Mouse (Mus musculus) brown adipose tissue, adult 24 weeks (tissue): ENCODE results near the gene Trappc12. TPM values are rescaled to one million over a fixed set of nuclear protein-coding genes. Genes with fewer than 3 reads are reported as not detected.

Experiments used
- H3K27ac ChIP-seq: fragments of 200-500 bp; replicated peaks from 2 replicates; pipeline ENCODE4 v1.5.1; 2012; ENCODE audit warnings: low read depth, mild to moderate bottlenecking, low read length
- H3K4me1 ChIP-seq: fragments of 200-500 bp; 2 replicates; pipeline ENCODE4 v1.6.1; 2012; ENCODE audit warnings: low read length, mixed read lengths; ENCODE audit not compliant: control insufficient read depth, insufficient read depth, insufficient read length
- H3K4me3 ChIP-seq: fragments of 200-500 bp; 2 replicates; pipeline ENCODE4 v1.5.1; 2012; ENCODE audit warnings: low read depth, mild to moderate bottlenecking, low read length, moderate library complexity; ENCODE audit not compliant: insufficient read depth
- polyA plus RNA-seq: library from polyadenylated mRNA; stranded (reverse); fragments of >200 nt; gene quantifications from 2 replicates; pipeline ENCODE4 v1.2.4, GENCODE M21; 2012; ENCODE audit not compliant: missing spikeins, insufficient read depth, insufficient read length

Gene Trappc12
- polyA plus RNA-seq, 1 experiment = 17.6 TPM

DNA sequence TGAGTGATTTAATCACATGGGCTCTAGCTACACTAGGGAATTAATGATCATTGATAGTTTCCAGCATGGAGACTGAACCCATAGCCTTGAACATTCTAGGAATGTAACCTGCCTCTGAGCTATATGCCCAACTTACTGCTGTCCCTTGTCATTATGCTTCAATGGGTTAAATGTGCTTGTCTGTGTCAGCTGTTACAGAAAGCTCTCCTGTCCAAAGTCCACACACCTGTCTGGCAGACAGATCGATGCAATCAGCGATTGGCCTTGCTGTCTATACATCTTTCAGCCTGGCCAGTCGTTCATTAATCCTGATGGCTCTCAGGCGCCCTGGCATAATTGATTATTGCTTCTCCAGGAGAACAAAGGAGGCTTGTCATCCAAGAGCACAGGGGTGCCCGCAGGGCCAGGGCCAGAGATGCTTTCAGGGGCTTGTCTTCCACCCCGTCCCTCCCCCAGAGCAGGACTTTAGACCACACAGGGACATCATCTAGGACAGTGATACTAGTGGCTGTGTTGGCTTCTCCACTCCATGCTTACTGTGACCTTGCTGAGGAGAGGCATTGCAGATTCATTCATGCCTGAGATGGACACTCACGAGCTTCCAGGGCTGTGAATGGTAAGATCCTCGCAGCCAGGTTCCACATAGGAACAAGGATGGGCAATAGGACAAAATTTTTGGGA is 63.9 kb downstream of the Trappc12 start:
- Histone ChIP-seq H3K4me1 (no peaks in the 10 kb centered on the region), H3K4me3 (no peak overlapping the region), H3K27ac (no peak overlapping the region)

DNA sequence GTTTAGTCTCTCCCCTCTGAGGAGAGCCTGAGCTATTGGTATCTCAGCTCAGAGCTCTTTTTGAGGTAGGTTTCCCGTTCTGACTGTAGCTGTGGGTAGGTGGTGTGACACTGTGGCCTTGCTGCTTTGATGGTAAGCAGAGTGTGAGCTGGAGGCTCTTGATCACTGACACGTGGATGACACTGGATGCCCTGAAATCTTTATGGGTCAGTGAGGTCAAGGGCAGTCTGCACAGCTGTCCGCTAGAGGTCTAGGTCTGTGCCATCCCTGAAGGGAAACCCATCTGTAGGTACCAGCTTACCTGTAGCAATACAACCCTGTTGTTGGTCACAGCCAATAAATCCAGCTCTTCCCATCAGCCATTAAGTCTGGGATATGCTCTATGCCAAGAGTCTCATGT is 64.5 kb downstream of the Trappc12 start:
- Histone ChIP-seq H3K4me3 (no peak overlapping the region), H3K27ac (no peak overlapping the region)

DNA sequence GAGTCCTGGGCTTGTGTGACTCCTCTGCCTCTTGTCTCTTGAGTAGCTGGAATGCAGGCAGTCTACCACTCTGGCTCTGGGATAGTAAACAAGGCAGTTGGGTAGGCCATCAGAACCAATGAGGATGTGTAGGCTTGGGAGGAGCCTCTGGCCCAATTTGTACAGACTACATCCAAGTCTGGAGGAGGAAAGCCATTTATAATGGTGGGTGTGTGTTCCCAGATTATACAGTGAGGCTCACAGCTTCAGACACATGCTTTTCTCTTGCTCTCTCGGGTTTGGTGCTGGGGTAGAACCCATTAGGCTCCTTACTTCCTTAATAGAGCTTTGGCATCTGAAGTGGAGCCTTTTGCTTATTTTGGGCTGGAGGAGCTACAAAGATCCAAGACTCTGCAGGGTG is 65.6 kb downstream of the Trappc12 start:
- no peak overlapping the region for H3K27ac ChIP-seq
- no peaks in the 10 kb centered on the region for H3K4me1 ChIP-seq

More for the DNA sequence above, 64.5 kb downstream of the Trappc12 start:
- no peaks in the 10 kb centered on the region for H3K4me1 ChIP-seq

DNA sequence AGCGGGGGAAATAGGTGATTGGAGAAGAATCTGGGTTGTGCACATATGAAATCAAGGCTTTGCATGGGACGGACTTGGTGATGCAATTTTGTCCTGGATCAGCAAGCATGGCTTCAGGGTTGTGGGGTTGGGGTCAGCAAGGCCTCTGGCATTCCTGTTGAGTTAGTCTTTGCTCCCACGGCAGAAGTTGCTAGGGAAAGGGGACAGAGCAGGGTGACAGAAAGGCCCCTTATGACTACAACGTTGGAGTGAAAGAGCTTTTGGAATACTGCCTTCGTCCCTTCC is 74.4 kb downstream of the Trappc12 start:
- H3K27ac ChIP-seq = no peak overlapping the region
- H3K4me3 ChIP-seq = peak overlapping the region; percentile 99
- peaks cover 8% of the 10 kb centered on the region for H3K4me1 ChIP-seq

More for the DNA sequence above, 65.6 kb downstream of the Trappc12 start:
- no peak overlapping the region for H3K4me3 ChIP-seq

DNA sequence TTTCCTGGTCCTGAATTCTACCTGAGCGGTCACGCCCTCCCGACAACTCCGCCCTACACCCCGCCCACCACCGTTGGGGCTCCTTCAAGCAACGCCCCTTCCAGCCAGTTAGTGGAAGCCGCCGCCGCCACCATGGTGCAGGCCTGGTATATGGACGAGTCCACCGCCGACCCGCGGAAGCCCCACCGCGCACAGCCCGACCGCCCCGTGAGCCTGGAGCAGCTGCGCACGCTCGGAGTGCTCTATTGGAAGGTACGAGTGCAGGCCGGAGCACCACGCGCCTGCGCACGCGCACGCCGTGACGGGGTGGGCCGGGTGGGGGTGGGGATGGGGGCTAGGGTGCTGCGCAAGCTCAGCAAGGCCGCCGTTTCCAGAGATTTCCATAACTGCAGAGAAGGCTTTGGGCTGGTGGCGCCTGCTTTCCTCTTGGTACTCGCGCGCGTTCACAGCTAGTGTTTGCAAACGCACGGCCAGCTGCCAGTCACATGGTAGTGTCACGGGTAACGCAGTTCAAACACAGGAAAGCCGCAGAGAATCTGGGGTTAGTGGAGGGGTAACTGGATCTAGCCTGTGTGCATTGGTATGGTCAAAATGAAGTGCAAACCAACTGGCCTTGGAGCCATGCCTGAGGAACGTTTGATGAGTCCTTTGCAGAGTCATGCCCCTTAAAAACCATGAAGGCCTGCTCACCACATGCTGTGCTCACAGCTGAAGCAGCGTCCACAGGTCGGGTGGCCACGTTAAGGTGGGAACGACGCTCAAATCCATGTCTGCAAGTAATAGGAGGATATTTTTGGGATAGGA is 74.9 kb downstream of the Trappc12 start, which contains the start of gene Adi1:
Gene Adi1, plus strand, starts transcription at position 111 of the 804 bp plus-strand sequence.
- peak within 1 kb of the TSS; percentile 99 for H3K4me3 ChIP-seq
- H3K27ac ChIP-seq = peak within 1 kb of the TSS; percentile 42
- peaks cover 8% of the 10 kb centered on the region for H3K4me1 ChIP-seq

DNA sequence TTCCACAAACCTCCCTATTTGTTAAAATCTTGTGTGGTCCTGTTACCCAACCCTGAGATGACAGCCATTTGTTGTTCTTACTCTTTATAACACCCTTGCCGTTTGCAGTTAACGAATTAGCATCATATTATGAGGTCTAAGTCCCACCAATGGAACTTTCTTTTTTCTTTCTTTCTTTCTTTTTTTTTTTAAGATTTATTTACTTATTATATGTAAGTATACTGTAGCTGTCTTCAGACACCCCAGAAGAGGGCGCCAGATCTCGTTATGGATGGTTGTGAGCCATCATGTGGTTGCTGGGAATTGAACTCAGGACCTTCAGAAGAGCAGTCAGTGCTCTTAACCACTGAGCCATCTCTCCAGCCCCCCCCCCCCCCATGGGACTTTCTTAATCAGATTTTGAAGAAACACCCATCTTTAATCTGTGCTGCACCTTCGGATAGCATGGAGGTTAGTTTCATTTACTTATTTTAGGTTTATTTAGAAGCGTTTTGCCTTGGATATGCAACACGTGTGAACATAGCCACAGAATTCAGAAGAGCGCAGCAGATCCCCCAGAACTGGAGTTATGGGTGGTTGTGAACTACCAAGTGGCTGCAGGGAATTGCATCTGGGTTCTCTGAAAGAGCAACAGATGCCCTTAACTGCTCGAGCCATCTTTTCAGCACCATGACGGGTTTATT is 76.1 kb downstream of the Trappc12 start:
- H3K4me3 ChIP-seq = no peak overlapping the region
- no peak overlapping the region for H3K27ac ChIP-seq
- H3K4me1 ChIP-seq = peaks cover 8% of the 10 kb centered on the region

DNA sequence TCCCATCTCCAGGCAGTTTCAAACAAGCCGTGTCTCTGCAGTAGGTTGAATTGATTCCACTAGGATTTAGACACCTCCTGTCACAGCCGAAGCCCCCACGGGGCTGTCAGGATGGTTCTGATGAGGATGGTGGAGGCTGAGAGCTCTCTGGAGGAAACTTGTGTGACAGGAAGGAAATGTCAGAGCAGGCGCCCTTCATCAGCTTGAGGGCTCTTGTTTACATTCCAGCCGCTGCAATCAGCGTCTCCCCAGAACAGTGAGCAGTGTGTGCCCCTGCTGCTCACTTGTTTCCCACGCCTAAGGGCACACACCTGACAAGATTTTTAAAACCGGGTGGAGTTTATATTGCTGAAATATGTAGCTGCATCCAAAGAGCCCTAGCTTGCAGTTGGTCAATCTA is 83.0 kb downstream of the Trappc12 start:
- H3K27ac ChIP-seq = no peak overlapping the region
- H3K4me1 ChIP-seq = no peaks in the 10 kb centered on the region
- H3K4me3 ChIP-seq = no peak overlapping the region

DNA sequence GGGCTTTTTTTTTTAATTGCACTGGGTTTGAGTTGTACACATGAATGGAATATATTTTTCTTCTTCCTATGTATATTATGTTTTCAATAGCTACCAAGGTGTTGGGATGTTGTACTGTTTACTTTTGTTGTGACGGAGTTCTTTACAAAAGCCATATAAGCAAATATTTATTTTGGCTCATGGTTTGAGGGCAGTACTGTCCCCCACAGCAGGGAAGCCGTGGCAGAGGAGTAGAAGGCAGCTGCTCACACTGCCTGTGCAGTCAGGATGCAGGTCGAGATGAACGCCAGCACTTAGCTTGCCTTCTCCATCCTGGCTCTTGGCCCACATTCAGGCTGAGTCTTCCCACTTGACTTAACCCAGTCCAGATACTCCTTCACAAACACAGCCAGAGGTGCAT is 83.5 kb downstream of the Trappc12 start:
- no peak overlapping the region for H3K27ac ChIP-seq
- H3K4me3 ChIP-seq = no peak overlapping the region
- H3K4me1 ChIP-seq = no peaks in the 10 kb centered on the region

DNA sequence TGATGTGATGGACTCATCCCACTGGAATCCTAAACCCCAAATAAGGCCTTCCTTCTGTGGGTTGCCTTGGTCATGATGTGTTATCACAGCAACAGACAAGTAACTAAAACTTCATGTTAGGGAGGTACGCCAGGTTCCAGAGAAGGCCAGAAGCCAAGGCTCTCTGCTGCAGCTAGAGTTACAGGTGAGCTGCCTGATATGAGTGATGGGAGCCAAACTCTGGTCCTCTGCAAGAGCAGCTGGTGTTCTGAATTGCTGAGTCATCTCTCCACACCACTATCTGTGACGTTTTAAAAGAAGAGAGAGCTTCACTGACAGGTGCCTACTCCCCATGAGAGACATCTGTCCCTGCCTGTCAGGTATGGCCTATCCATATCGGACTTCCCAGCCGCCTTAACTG is 87.6 kb downstream of the Trappc12 start:
- Histone ChIP-seq H3K4me3 (no peak overlapping the region), H3K27ac (no peak overlapping the region), H3K4me1 (no peaks in the 10 kb centered on the region)

DNA sequence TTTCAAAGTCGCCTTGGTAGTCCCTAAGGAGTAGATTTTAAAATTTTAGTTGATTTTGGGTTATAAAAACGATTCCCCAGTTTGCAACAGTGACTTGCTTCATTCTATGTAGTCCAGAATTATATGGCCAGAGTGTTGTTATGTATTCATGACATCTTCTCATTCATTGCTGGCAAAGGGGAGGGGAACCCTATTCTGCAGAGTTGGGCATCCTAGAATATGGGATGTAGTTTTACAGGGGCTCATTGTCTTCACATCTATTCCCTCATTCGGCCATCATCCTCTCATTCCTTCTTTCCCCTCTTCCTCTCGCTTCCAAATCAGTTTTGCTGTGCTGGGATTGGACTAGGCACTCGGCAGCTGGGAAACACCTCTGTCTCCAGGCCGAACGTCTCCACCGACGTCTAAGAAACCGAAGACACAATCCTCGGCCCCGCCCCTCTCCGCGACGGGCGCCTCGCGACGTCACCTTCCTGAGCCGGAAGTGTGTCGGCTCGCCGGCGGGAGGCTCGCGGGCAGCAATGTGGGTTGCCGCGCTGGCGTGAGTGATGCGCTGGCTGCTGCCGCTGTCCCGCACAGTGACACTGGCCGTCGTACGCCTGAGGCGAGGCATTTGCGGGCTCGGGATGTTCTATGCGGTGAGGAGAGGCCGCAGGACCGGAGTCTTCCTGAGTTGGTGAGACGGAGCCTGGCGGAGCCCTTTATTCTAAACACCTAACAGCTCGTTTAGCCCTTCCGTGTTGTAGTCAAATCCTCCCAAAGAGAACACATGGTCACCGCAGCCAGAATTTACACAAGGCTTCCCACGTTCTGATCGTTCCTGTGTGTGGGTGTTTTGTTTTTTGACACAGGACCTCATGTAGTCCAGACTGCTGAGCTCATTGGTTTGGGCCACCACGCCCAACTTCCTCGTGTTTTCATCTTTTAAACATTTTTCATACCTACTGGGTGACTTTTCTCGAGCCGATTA is 100.8 kb downstream of the Trappc12 start, which contains the start of gene Rnaseh1:
Gene Rnaseh1, plus strand, starts transcription at position 462 of the 970 bp plus-strand sequence.
- Histone ChIP-seq H3K27ac (peak within 1 kb of the TSS; percentile 47), H3K4me3 (peak within 1 kb of the TSS; percentile 92), H3K4me1 (0 out of 2 replicates have a peak, but pooled peaks cover 3% of the 10 kb centered on the region)

Other genes with a start within 250 kb of the Trappc12 start
- gene Dcdc2c, start 198.1 kb downstream of the Trappc12 start, polyA plus RNA-seq = not detected in 2 replicates
- not detected in 2 replicates for gene Allc, start 167.9 kb downstream of the Trappc12 start, polyA plus RNA-seq
- gene Colec11, start 127.1 kb downstream of the Trappc12 start, polyA plus RNA-seq = 0.71 TPM in 1 of 2 replicates, not detected in the other
- 299 and 535 TPM in 2 replicates for gene Rps7, start 114.5 kb downstream of the Trappc12 start, polyA plus RNA-seq
- 5.5 and 6.8 TPM in 2 replicates for gene Rnaseh1, start 100.9 kb downstream of the Trappc12 start, polyA plus RNA-seq
- gene Adi1, start 75.2 kb downstream of the Trappc12 start, polyA plus RNA-seq = 33.4 and 58.5 TPM in 2 replicates
- gene Eipr1, start 1.3 kb upstream of the Trappc12 start, polyA plus RNA-seq = 16.2 and 23.1 TPM in 2 replicates